Mouse (Mus musculus) CH12.LX (cell line): ENCODE results near the gene Ppp1r18.

ENCODE experiments used
- CTCF ChIP-seq, 2 experiments: IDR thresholded peaks in 1 of 2; conservative IDR thresholded peaks in 1 of 2; 2 replicates each; pipeline ENCODE4 v1.5.1; 2011 to 2012; ENCODE audit warnings: low read depth in 2 of 2, low read length in 2 of 2, improper control_type of control experiment in 1 of 2, inconsistent platforms in 1 of 2, mild to moderate bottlenecking in 1 of 2, moderate library complexity in 1 of 2
- JUN ChIP-seq: IDR thresholded peaks from 2 replicates; pipeline ENCODE4 v1.6.1; 2011; ENCODE audit warnings: low read depth, mild to moderate bottlenecking, low read length, improper control_type of control experiment, moderate library complexity; ENCODE audit not compliant: insufficient read depth
- MAX ChIP-seq: IDR thresholded peaks from 2 replicates; pipeline ENCODE4 v1.6.1; 2011; ENCODE audit warnings: low read length, improper control_type of control experiment
- ZC3H11A ChIP-seq: IDR thresholded peaks from 2 replicates; pipeline ENCODE4 v1.6.1; 2012; ENCODE audit warnings: low read depth, mild to moderate bottlenecking, inconsistent platforms, low read length, improper control_type of control experiment

- TF ChIP-seq ZC3H11A (no peak), CTCF (conservative IDR thresholded peaks at IDR 0.05 in 1 of 2, IDR thresholded peaks at IDR 0.05 in 1 of 2; ENCODE audit: low read depth in 2 of 2, low read length in 2 of 2) (no peak), MAX (no peak), JUN (no peak)
Measured at GRCm38 (mm10) chr17:35923281-35923680, 57.9 kb downstream of the Ppp1r18 start.
